Mouse (Mus musculus): ENCODE data around the gene Egf.

DNA sequence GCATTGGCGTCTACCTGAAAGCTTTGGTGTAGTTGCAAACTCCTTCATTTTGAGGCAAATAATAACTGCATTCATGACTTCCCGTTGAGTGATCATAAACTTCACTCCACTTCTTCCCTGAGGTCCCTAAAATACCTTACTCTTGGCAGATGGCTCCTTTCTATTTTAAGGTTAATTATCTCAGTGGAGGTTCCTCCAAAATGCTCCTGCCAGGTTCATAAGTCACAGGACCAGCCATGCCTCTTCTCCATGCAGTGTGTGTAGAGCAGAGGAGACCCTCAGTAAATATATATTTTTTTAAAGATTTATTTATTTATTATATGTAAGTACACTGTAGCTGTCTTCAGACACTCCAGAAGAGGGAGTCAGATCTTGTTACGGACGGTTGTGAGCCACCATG, 11.0 kb upstream of the Egf start:
- no peak for TF ChIP-seq POLR2A (IDR thresholded peaks at IDR 0.05; ENCODE audit: borderline replicate concordance, control insufficient read depth, low read depth, low read length)
- TF ChIP-seq CTCF (IDR thresholded peaks at IDR 0.05; ENCODE audit: control insufficient read depth, insufficient read depth, low read length): no peak
